Mouse (Mus musculus) spleen, postnatal 36 days (tissue): ENCODE results near the gene H2al1m.
"Not testable (repeated sequence)": the region's sequence is repeated elsewhere in the genome, so short reads cannot be mapped to it uniquely, and the experiment has no call there.

Experiments
- DNase-seq, 2 experiments: peaks; one replicate each; pipeline ENCODE4 v3.0.0; 2022; ENCODE audit warnings: low spot score in 2 of 2, mixed read lengths in 1 of 2

H2al1m gene

GRCm38 (mm10) chrX:9283464-9283863 lies at the start of gene H2al1m:
Gene H2al1m, plus strand, starts transcription at chrX:9283764.
- not testable (repeated sequence) for DNase-seq

DNA sequence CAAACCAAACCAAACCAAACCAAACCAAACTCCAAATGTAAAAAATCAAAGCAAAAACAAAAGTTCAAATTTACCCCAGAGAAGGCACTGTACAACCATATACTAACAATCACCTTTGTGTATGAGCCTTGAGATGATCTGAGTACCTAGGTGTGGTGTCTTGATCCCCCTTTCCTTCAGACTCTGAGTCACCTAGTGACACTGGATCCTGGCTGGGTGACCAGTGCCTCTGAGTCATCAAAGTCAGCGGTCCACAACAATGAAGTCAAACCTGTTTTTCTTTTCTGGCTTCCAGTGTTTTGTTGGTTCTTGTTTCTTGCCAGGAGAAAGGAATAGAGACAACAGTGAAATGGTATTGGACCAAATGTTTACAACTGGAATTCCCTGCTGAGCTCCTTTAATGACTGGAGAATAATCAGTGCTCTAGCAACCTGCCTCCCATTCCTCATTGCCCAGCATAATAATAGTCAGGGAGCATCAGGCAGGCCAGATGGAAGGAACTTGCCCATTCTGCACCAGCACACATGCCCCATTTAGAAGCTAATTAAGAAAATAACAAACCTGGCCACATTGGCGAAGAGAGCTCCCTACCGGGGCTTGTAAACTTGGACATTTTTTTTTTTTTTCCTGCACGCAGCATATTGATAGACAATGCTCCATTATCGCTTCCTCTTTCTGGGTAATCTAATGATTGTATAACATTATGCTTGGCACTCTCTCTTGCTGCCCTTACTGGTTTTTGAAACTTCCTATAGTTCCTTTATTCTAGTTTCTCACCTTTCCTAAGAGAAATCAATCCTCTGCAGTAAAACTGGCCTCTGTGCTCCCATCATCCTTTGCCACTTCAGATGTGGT lies 42.6 kb upstream of the H2al1m start:
- no peak for DNase-seq

DNA sequence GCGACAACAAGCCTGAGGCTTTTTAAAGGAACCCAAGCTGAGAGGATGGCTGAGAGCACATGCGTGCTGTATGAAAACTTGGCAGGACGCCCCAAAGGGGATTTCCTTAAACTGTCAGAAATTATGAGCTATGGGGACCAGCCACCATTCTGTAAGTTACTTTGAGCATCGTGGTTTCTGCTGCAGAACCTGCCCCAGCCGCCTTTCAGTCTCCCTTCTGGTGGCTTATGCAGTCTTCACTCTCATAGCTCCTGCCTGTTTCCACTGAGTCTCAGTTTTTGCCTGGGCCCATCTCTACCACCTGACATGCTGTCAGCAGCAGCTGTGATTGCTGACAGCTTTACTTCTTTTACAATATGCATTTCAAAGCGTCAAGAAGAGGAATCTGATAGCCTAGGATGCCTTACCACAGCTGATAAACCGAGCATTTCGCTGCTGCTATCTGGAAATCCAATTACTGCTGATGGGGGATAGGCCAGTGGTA lies 40.1 kb upstream of the H2al1m start:
- no peak for DNase-seq

DNA sequence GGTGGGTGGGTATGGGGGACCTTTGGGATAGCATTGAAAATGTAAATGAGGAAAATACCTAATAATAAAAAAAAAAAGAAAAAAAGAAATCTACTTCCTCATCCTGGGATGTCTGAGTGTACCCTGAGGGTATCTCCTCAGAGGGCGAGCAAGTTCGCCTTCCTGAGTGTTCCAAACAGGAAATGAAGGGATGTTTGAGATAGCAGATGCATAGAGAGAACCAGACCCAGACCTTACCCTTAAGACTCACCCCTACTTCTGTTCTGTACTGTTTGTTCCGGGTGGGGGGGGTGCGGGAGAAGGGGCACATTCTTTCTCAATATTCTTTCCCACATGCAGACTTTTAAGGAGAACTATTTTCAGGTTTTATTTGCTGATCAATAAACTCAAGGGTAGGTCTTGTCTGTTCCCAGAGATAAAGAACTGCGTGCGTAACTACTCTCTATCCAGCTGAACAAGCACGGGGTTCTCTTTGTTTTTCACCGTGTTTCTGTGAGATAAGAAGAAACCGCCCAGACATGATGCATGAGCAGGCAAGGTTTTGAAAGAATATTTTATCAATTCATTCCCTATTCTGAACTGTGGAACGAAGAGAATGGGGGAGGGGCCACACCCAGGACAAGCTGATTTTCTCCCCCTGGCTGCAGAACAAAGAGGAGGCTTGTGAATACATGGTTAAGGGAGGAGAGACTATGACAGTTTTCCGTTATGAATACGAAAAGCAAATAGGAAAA lies 38.8 kb upstream of the H2al1m start:
- DNase-seq: peak; percentile 7 to 29

GRCm38 (mm10) chrX:9248911-9249310 lies 34.7 kb upstream of the H2al1m start:
- DNase-seq: no peak

GRCm38 (mm10) chrX:9253990-9254389 lies 29.6 kb upstream of the H2al1m start:
- DNase-seq: peak; percentile 3 to 8

DNA sequence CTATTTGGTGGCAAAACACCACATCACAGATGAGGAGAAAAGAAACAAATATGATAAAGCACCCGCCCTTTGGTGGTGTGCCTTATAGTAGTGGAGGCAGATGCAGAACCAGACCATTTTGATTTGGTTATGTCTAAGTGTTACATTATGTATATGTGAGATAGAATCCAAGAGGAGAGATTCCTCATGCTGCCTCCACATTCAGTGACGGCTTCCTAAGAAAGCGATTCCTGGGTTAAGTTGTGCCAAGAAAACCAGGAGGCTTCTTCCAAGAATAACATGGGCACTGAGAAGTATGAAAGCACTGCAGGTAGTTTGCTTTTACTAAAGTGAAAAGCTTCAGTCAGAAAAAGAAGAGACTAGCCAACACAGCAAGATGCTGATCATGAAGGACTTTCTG lies 28.7 kb upstream of the H2al1m start:
- DNase-seq: no peak

- peak in 1 of 2 experiments; percentile 13 for DNase-seq
These were observed 26.8 kb upstream of the H2al1m start, which contains the start of gene Gm14862 for GRCm38 (mm10) chrX:9256766-9257165. Gene Gm14862, minus strand, starts transcription at chrX:9256899.

GRCm38 (mm10) chrX:9257831-9258230 lies 25.7 kb upstream of the H2al1m start:
- DNase-seq: no peak

DNA sequence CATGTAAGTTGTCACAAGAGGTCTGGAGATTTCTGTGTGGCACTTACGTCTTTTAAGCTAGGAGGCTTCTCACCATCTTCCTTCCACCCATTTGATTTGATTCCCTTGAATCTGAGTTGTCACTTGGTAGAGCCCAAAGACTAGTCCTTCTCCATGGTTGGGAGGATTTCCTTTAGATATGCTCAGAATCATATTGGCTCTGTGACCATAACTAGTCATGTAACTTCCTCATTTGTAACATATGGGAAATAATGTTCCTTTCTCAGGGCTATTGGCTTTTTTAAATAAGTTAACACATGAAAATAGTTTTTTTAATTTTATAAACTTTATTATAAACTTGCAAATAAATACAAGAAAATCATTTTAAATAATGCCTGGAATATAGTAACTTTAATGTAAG lies 24.3 kb upstream of the H2al1m start:
- no peak for DNase-seq

DNA sequence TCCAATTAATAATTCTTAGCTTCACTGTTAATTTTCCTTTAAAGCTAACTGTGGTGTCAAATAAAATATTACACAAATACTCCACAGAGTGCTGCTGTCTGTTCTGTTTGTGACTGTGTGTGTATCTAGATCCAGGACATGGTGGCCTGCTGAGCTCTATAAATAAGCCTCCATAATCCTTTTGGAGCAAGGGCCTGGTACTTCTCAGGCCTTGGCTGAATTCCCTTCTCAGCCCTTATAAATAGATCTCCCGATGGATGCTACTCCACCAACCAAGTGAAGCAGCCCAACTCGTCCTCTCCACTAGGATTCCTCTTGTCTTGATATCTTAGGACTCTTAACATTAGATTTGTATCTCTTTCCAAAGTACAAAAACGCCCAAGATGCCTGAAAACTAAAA lies 12.5 kb upstream of the H2al1m start:
- DNase-seq: no peak

DNA sequence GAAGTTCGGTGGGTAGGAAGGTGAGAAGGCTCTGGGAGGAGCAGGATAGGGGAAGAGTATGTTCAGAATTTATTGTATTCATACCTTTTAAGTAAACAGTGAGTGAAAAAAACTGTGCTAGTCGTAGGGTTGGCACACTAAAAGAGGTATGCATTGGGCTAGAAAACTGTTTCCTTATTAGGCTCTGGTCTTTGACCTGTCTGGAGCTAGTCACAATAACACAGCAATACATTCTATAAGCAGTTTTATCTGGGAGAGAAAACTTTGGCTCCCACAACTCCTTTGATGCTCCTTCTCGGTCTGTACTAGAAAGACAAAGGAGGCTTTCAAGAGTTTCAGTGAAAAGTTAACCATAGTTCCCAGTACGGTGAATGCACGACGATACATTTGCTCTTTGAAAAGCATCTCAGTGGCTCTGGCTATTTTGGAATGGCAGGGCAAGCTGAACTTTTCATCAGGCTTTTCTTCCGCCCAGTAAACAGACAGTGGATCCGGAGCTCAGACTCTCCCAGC lies 11.6 kb upstream of the H2al1m start:
- no peak for DNase-seq

- peak; percentile 60 to 63 for DNase-seq
These were observed 10.9 kb upstream of the H2al1m start, which contains the start of gene Xk for GRCm38 (mm10) chrX:9272460-9273361. Gene Xk, plus strand, starts transcription at chrX:9272756.

- DNase-seq: no peak
These were observed 10.1 kb upstream of the H2al1m start for GRCm38 (mm10) chrX:9273377-9274002.

- DNase-seq: peak in 1 of 2 experiments; percentile 3
These were observed 9.2 kb upstream of the H2al1m start for GRCm38 (mm10) chrX:9274321-9274720.

- DNase-seq: not testable (repeated sequence)
These were observed 9.7 kb downstream of the H2al1m start for GRCm38 (mm10) chrX:9293140-9293829.

- peak; percentile 13 to 45 for DNase-seq
These were observed 14.9 kb downstream of the H2al1m start for GRCm38 (mm10) chrX:9298413-9298864.

- no peak for DNase-seq
These were observed 19.2 kb downstream of the H2al1m start for GRCm38 (mm10) chrX:9302791-9303190.

- DNase-seq: peak in 1 of 2 experiments; percentile 1
These were observed 19.9 kb downstream of the H2al1m start for GRCm38 (mm10) chrX:9303455-9303854.

GRCm38 (mm10) chrX:9316457-9316856 lies 32.9 kb downstream of the H2al1m start:
- DNase-seq: not testable (repeated sequence)
